Mouse (Mus musculus): ENCODE results near the gene Gapdh.
"Not testable (repeated sequence)": the region's sequence is repeated elsewhere in the genome, so short reads cannot be mapped to it uniquely, and the experiment has no call there.

The Gapdh gene

GRCm38 (mm10) chr6:125166861-125167650 is 789 bp upstream of the Gapdh start:
- DNase-seq, result no peak

GRCm38 (mm10) chr6:125165328-125165891 is 857 bp downstream of the Gapdh start:
- DNase-seq, result peak; percentile 96

GRCm38 (mm10) chr6:125164672-125165327 is 1.5 kb downstream of the Gapdh start:
- DNase-seq, result peak; percentile 55

- DNase-seq, result no peak
Observed at GRCm38 (mm10) chr6:125163801-125164657, 2.2 kb downstream of the Gapdh start.

- not testable (repeated sequence) for DNase-seq
Observed at GRCm38 (mm10) chr6:125162615-125163305, 3.5 kb downstream of the Gapdh start.

GRCm38 (mm10) chr6:125161971-125162370 is 4.3 kb downstream of the Gapdh start:
- DNase-seq, result peak; percentile 82

- peak; percentile 69 for DNase-seq
Observed at GRCm38 (mm10) chr6:125160854-125161760, 5.2 kb downstream of the Gapdh start.

- no peak for DNase-seq
Observed at GRCm38 (mm10) chr6:125160558-125160853, 5.8 kb downstream of the Gapdh start.

GRCm38 (mm10) chr6:125159773-125160557 is 6.3 kb downstream of the Gapdh start:
- DNase-seq, result no peak

- DNase-seq, result no peak
Observed at GRCm38 (mm10) chr6:125158944-125159492, 7.2 kb downstream of the Gapdh start.

- DNase-seq, result no peak
Observed at GRCm38 (mm10) chr6:125156903-125157614, 9.2 kb downstream of the Gapdh start.

GRCm38 (mm10) chr6:125156491-125156890 is 9.8 kb downstream of the Gapdh start:
- no peak for DNase-seq

- no peak for DNase-seq
Observed at GRCm38 (mm10) chr6:125155262-125155661, 11.0 kb downstream of the Gapdh start.

- no peak for DNase-seq
Observed at GRCm38 (mm10) chr6:125154550-125154949, 11.7 kb downstream of the Gapdh start.

GRCm38 (mm10) chr6:125153682-125154081 is 12.6 kb downstream of the Gapdh start:
- no peak for DNase-seq

GRCm38 (mm10) chr6:125153018-125153389 is 13.3 kb downstream of the Gapdh start:
- no peak for DNase-seq

GRCm38 (mm10) chr6:125152212-125153017 is 13.9 kb downstream of the Gapdh start:
- no peak for DNase-seq

- no peak for DNase-seq
Observed at GRCm38 (mm10) chr6:125149569-125149950, 16.7 kb downstream of the Gapdh start.

Data from lung, postnatal 14 days (tissue).